Comparison of ENCODE assay signal across 15 mouse cellular contexts in the genomic region with DNA sequence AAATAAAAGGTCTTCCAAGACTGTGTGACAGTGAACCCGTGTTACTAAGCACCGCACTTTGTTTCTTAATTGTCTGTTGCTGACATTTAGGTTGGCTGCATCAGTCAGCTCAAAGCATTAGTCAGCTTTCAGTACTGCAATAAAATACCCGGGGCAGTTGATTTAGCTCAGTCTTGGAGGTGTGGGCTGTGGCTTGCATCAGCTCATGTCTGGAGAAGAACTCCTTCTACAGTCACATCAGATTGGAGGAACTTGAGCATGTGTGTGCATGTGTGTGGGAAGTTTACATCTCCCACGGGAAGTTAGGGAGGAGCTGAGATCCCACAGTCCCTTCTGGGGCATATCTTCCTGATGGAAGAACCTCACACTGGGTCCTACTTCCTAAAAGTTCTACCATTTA. TPM values are rescaled to one million over a fixed set of nuclear protein-coding genes. Genes with fewer than 3 reads are reported as not detected.
"Had no signal": no experiment of that assay in that cellular context is flagged by ENCODE, and none has a peak within 500 bp of the region (broad histone marks: within the 10 kb centered on the region; RNA-seq: fewer than 3 reads in every experiment).

No protein-coding gene starts in this region.

- H3K27ac ChIP-seq: kidney, embryonic 15.5 days; limb, embryonic 15.5 days; liver, embryonic 13.5 days; lung, embryonic 15.5 days; midbrain, embryonic 13.5 days; neural tube, embryonic 12.5 days had no signal

- H3K27me3 ChIP-seq: kidney, embryonic 15.5 days; limb, embryonic 15.5 days; liver, embryonic 13.5 days; lung, embryonic 15.5 days; midbrain, embryonic 13.5 days; neural tube, embryonic 12.5 days had no signal

- DNase-seq: kidney, adult 2 months; kidney, postnatal 14 days; layer of hippocampus, postnatal 36 days; liver, embryonic 13.5 days; liver, postnatal 0 days; lung, postnatal 14 days; right cerebral cortex, postnatal 14 days; thymus, adult 2 months; thymus, postnatal 36 days had no signal

- H3K4me3 ChIP-seq: kidney, embryonic 15.5 days; limb, embryonic 15.5 days; liver, embryonic 13.5 days; lung, embryonic 15.5 days; midbrain, embryonic 13.5 days; neural tube, embryonic 12.5 days had no signal

- H3K4me1 ChIP-seq: kidney, embryonic 15.5 days; limb, embryonic 15.5 days; liver, embryonic 13.5 days; midbrain, embryonic 13.5 days; neural tube, embryonic 12.5 days had no signal

- H3K9ac ChIP-seq: kidney, embryonic 15.5 days; limb, embryonic 15.5 days; liver, embryonic 13.5 days; liver, postnatal 0 days; lung, embryonic 15.5 days; midbrain, embryonic 13.5 days; neural tube, embryonic 12.5 days had no signal

- H3K9me3 ChIP-seq: kidney, embryonic 15.5 days; limb, embryonic 15.5 days; liver, embryonic 13.5 days; lung, embryonic 15.5 days; midbrain, embryonic 13.5 days; neural tube, embryonic 12.5 days had no signal

- H3K4me2 ChIP-seq: kidney, embryonic 15.5 days; limb, embryonic 15.5 days; liver, embryonic 13.5 days; lung, embryonic 15.5 days; midbrain, embryonic 13.5 days; neural tube, embryonic 12.5 days had no signal

- H3K36me3 ChIP-seq: kidney, embryonic 15.5 days; limb, embryonic 15.5 days; liver, embryonic 13.5 days; lung, embryonic 15.5 days; midbrain, embryonic 13.5 days; neural tube, embryonic 12.5 days had no signal

- ATAC-seq: liver, postnatal 0 days; midbrain, embryonic 13.5 days had no signal

RNA-seq across cellular contexts. Expression of gene Irf4, which starts 38.9 kb away (rescaled TPM):
- polyA plus RNA-seq: limb, embryonic 11.5 days had no signal
